Mouse (Mus musculus): ENCODE results near the gene Plxnb2. TPM values are rescaled to one million over a fixed set of nuclear protein-coding genes. Genes with fewer than 3 reads are reported as not detected.

Plxnb2 gene
- total RNA-seq, 1 experiment: 116 TPM

GRCm38 (mm10) chr15:89138046-89138405 lies 42.6 kb downstream of the Plxnb2 start:
- DNase-seq (ENCODE audit: low read depth, low spot score): no peak
- in situ Hi-C loops (cut with MboI; ENCODE audit: low sequenced_read_pairs in 2 of 2, unreplicated experiment in 2 of 2): no loop called here
- Histone ChIP-seq H3K4me1 (ENCODE audit: control insufficient read depth in 2 of 2, insufficient read depth in 2 of 2, low read length in 2 of 2, poor library complexity in 1 of 2) (peaks cover 0 to 11% of the 10 kb centered on the region in 2 experiments; a peak in 1 of 4 replicates), H3K27ac (ENCODE audit: insufficient read depth, low read depth, low read length, poor library complexity, severe bottlenecking) (no peak overlapping the region), H3K4me3 (ENCODE audit: insufficient read depth in 1 of 2, low read depth in 1 of 2, low read length in 2 of 2, poor library complexity in 1 of 2, severe bottlenecking in 1 of 2) (no peak overlapping the region), H3K36me3 (ENCODE audit: control insufficient read depth, insufficient read depth, low read length, poor library complexity, severe bottlenecking) (peaks cover 1% of the 10 kb centered on the region; the same call in 1 of the 2 replicates), H3K9me3 (ENCODE audit: control insufficient read depth, insufficient read depth, low read depth, low read length) (no peaks in the 10 kb centered on the region), H3K9ac (ENCODE audit: insufficient read depth, low read depth, low read length, poor library complexity, severe bottlenecking) (no peak overlapping the region)
- TF ChIP-seq MAFK (IDR thresholded peaks at IDR 0.05; ENCODE audit: insufficient read depth, low read depth, low read length) (no peak), HCFC1 (IDR thresholded peaks at IDR 0.05; ENCODE audit: borderline replicate concordance, insufficient read depth, low read length) (no peak), ZNF384 (IDR thresholded peaks at IDR 0.05; ENCODE audit: low read depth, low read length) (no peak)

GRCm38 (mm10) chr15:89137378-89138045 lies 43.1 kb downstream of the Plxnb2 start:
- peaks cover 3% of the 10 kb centered on the region; the same call in 1 of the 2 replicates for H3K36me3 ChIP-seq (ENCODE audit: control insufficient read depth, insufficient read depth, low read length, poor library complexity, severe bottlenecking)
- H3K9ac ChIP-seq (ENCODE audit: insufficient read depth, low read depth, low read length, poor library complexity, severe bottlenecking): no peak overlapping the region
- no peak for DNase-seq (ENCODE audit: low read depth, low spot score)
- H3K9me3 ChIP-seq (ENCODE audit: control insufficient read depth, insufficient read depth, low read depth, low read length): no peaks in the 10 kb centered on the region
- H3K27ac ChIP-seq (ENCODE audit: insufficient read depth, low read depth, low read length, poor library complexity, severe bottlenecking): no peak overlapping the region
- H3K4me1 ChIP-seq (ENCODE audit: control insufficient read depth in 2 of 2, insufficient read depth in 2 of 2, low read length in 2 of 2, poor library complexity in 1 of 2): peaks cover 0 to 11% of the 10 kb centered on the region in 2 experiments; a peak in 1 of 4 replicates
- TF ChIP-seq MAFK (IDR thresholded peaks at IDR 0.05; ENCODE audit: insufficient read depth, low read depth, low read length): no peak
- TF ChIP-seq ZC3H11A (IDR thresholded peaks at IDR 0.05; ENCODE audit: borderline replicate concordance, low read depth, low read length): no peak
- no peak for TF ChIP-seq ZNF384 (IDR thresholded peaks at IDR 0.05; ENCODE audit: low read depth, low read length)
- no peak for TF ChIP-seq CHD2 (IDR thresholded peaks at IDR 0.05; ENCODE audit: low read depth, low read length)
- TF ChIP-seq HCFC1 (IDR thresholded peaks at IDR 0.05; ENCODE audit: borderline replicate concordance, insufficient read depth, low read length): no peak
- no peak overlapping the region for H3K4me3 ChIP-seq (ENCODE audit: insufficient read depth in 1 of 2, low read depth in 1 of 2, low read length in 2 of 2, poor library complexity in 1 of 2, severe bottlenecking in 1 of 2)
- in situ Hi-C loops (cut with MboI; ENCODE audit: low sequenced_read_pairs in 2 of 2, unreplicated experiment in 2 of 2): no loop called here

GRCm38 (mm10) chr15:89136461-89137155 lies 44.0 kb downstream of the Plxnb2 start:
- Histone ChIP-seq H3K36me3 (ENCODE audit: control insufficient read depth, insufficient read depth, low read length, poor library complexity, severe bottlenecking) (peaks cover 6% of the 10 kb centered on the region; the same call in 1 of the 2 replicates), H3K27ac (ENCODE audit: insufficient read depth, low read depth, low read length, poor library complexity, severe bottlenecking) (no peak overlapping the region), H3K4me1 (ENCODE audit: control insufficient read depth in 2 of 2, insufficient read depth in 2 of 2, low read length in 2 of 2, poor library complexity in 1 of 2) (peaks cover 0 to 8% of the 10 kb centered on the region in 2 experiments; a peak in 1 of 4 replicates), H3K9ac (ENCODE audit: insufficient read depth, low read depth, low read length, poor library complexity, severe bottlenecking) (no peak overlapping the region), H3K9me3 (ENCODE audit: control insufficient read depth, insufficient read depth, low read depth, low read length) (no peaks in the 10 kb centered on the region), H3K4me3 (ENCODE audit: insufficient read depth in 1 of 2, low read depth in 1 of 2, low read length in 2 of 2, poor library complexity in 1 of 2, severe bottlenecking in 1 of 2) (no peak overlapping the region)
- no peak for DNase-seq (ENCODE audit: low read depth, low spot score)
- in situ Hi-C loops (cut with MboI; ENCODE audit: low sequenced_read_pairs in 2 of 2, unreplicated experiment in 2 of 2): no loop called here
- no peak for TF ChIP-seq MAFK (IDR thresholded peaks at IDR 0.05; ENCODE audit: insufficient read depth, low read depth, low read length)

- H3K36me3 ChIP-seq (ENCODE audit: control insufficient read depth, insufficient read depth, low read length, poor library complexity, severe bottlenecking): peaks cover 6% of the 10 kb centered on the region; the same call in 1 of the 2 replicates
These were observed 49.3 kb downstream of the Plxnb2 start for GRCm38 (mm10) chr15:89131316-89131715.

More at GRCm38 (mm10) chr15:89131316-89131715, 49.3 kb downstream of the Plxnb2 start:
- Histone ChIP-seq H3K9me3 (ENCODE audit: control insufficient read depth, insufficient read depth, low read depth, low read length) (no peaks in the 10 kb centered on the region), H3K4me3 (ENCODE audit: insufficient read depth in 1 of 2, low read depth in 1 of 2, low read length in 2 of 2, poor library complexity in 1 of 2, severe bottlenecking in 1 of 2) (no peak overlapping the region), H3K27ac (ENCODE audit: insufficient read depth, low read depth, low read length, poor library complexity, severe bottlenecking) (no peak overlapping the region), H3K9ac (ENCODE audit: insufficient read depth, low read depth, low read length, poor library complexity, severe bottlenecking) (no peak overlapping the region), H3K4me1 (ENCODE audit: control insufficient read depth in 2 of 2, insufficient read depth in 2 of 2, low read length in 2 of 2, poor library complexity in 1 of 2) (peaks cover 0 to 6% of the 10 kb centered on the region in 2 experiments; a peak in 1 of 4 replicates)
- in situ Hi-C loops (cut with MboI; ENCODE audit: low sequenced_read_pairs in 2 of 2, unreplicated experiment in 2 of 2): no loop called here
- DNase-seq (ENCODE audit: low read depth, low spot score): no peak
- TF ChIP-seq ZC3H11A (IDR thresholded peaks at IDR 0.05; ENCODE audit: borderline replicate concordance, low read depth, low read length) (no peak), MAFK (IDR thresholded peaks at IDR 0.05; ENCODE audit: insufficient read depth, low read depth, low read length) (no peak), HCFC1 (IDR thresholded peaks at IDR 0.05; ENCODE audit: borderline replicate concordance, insufficient read depth, low read length) (no peak), CHD2 (IDR thresholded peaks at IDR 0.05; ENCODE audit: low read depth, low read length) (no peak), ZNF384 (IDR thresholded peaks at IDR 0.05; ENCODE audit: low read depth, low read length) (no peak)

All from ES-E14 (cell line).